Mouse (Mus musculus) bone marrow macrophage, adult 2 months (primary cell): Measurements from ENCODE around the gene Sstr3. TPM values are rescaled to one million over a fixed set of nuclear protein-coding genes. Genes with fewer than 3 reads are reported as not detected.
A peak's percentile ranks its signal among the peaks of the same experiment; 100 is the strongest.

Source experiments
- H3K27ac ChIP-seq: 2 replicates; pipeline ENCODE4 v1.5.1; 2012; ENCODE audit warnings: low read depth, low read length; ENCODE audit not compliant: insufficient read depth
- H3K4me1 ChIP-seq: 2 replicates; pipeline ENCODE4 v1.6.1; 2012; ENCODE audit warnings: low read length; ENCODE audit not compliant: control insufficient read depth, insufficient read depth
- H3K4me3 ChIP-seq: 2 replicates; pipeline ENCODE4 v1.5.1; 2012; ENCODE audit warnings: mild to moderate bottlenecking, low read length, moderate library complexity; ENCODE audit not compliant: insufficient read depth
- CTCF ChIP-seq: IDR thresholded peaks from 2 replicates; pipeline ENCODE4 v1.5.1; 2012; ENCODE audit warnings: low read depth, mild to moderate bottlenecking, low read length, moderate library complexity
- POLR2A ChIP-seq: IDR thresholded peaks from 2 replicates; pipeline ENCODE4 v1.6.1; 2012; ENCODE audit warnings: mild to moderate bottlenecking, low read depth, low read length, borderline replicate concordance
- polyA plus RNA-seq: library from polyadenylated mRNA; stranded (reverse); fragments of >200 nt; gene quantifications from 2 replicates; pipeline ENCODE4 v1.2.4, GENCODE M21; 2012; ENCODE audit not compliant: missing spikeins, insufficient read depth, insufficient read length

Sstr3 gene
- polyA plus RNA-seq, 1 experiment: not detected

DNA sequence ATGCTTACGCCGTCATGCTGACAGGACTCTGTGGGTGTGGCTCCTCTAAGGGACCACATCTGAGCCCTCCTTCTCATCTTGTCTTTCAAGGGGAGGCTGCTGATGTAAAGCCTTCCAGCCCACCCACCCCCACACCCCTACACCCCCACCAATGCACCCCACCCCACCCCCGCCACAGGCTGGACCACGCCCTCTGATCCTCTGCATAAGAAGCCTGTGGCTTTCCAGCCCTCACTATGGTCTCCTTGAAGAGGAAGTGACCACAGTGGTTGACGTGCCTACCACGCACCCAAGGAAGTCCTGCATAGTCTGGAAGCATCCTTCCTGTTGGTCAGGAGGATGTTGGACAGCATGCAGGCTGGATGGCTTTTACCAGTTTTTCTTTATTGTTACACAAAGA is 28.7 kb downstream of the Sstr3 start:
- Histone ChIP-seq H3K4me1 (no peaks in the 10 kb centered on the region), H3K27ac (no peak overlapping the region), H3K4me3 (no peak overlapping the region)
- TF ChIP-seq CTCF (no peak), POLR2A (no peak)

DNA sequence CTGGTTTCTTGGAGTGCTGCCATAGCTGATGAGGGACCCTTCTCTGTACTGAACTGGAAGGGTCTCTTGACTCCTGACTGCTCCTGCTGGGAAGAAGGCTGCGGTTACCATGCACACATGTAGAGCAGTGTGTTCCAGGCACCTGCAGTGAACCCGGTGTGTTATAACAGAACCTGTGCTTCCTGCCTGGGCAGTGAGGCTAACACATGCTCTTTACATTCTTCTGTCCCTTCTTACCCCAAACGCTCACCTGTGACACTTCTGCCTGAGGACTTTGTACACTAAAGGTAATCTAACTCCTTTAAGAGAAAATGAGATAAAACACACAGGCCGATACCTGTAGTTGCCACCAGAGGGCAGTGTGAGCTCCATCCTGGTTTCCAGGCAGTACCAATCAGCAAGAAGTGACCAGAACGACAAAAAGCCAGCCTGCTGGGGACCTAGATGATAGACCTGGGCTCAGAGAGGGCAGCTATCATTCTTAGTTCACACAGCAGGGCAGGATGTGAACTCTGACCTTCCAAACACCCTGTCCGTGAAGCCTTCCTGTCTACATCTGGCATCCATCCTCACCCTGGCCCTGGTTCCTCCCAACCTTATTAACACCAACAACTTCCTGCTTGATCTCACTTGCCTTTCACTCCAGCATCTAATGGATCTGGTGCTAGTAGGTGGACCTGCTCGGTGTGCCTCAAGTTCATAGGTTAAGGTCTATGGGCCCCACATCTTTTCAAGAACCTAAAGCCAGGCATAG is 29.9 kb downstream of the Sstr3 start:
- no peaks in the 10 kb centered on the region for H3K4me1 ChIP-seq
- H3K4me3 ChIP-seq: no peak overlapping the region
- H3K27ac ChIP-seq: no peak overlapping the region
- peak; percentile 66 for TF ChIP-seq CTCF
- TF ChIP-seq POLR2A: no peak

DNA sequence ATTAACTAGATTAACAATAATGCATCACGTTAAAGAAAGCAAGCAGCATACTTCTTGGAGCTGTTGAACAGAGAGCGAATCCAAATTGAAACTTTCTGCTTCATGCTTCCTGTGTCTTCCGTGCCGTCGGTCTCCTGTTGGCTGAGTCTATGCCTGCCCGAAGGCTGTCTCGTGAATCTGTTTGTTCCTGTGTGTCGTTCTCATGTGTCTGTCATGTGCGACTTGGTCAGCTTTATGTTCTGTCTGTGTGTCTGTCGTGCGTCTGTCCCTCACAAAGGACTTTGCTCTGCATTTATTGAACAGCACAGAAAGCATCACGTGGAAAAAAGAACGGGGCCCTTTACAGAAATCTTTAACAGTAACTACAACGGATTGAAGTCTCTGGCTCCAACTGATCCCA is 31.5 kb downstream of the Sstr3 start:
- no peaks in the 10 kb centered on the region for H3K4me1 ChIP-seq
- TF ChIP-seq CTCF (no peak), POLR2A (no peak)

DNA sequence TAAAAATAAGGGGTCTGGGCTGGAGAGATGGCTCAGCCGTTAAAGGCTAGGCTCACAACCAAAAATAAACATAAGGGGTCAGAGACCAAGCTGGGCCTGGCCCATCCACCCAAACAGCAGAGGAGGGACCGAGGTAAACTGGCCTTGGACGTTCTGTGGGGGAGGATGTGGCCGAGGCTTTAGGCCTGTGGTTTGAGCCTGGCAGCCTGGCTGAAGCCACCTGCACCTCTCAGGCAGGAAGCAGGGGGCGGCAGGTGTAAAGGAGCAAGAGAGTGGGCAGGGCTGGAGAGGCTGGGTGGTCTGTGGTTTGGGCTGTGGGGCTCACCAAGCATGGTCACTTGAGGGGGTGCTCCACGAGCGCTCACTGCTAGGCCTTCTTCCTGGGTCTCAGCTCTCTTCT is 32.5 kb downstream of the Sstr3 start:
- TF ChIP-seq CTCF (no peak), POLR2A (no peak)
- Histone ChIP-seq H3K27ac (no peak overlapping the region), H3K4me3 (no peak overlapping the region), H3K4me1 (no peaks in the 10 kb centered on the region)

More for the DNA sequence above, 31.5 kb downstream of the Sstr3 start:
- H3K4me3 ChIP-seq: no peak overlapping the region
- H3K27ac ChIP-seq: no peak overlapping the region

DNA sequence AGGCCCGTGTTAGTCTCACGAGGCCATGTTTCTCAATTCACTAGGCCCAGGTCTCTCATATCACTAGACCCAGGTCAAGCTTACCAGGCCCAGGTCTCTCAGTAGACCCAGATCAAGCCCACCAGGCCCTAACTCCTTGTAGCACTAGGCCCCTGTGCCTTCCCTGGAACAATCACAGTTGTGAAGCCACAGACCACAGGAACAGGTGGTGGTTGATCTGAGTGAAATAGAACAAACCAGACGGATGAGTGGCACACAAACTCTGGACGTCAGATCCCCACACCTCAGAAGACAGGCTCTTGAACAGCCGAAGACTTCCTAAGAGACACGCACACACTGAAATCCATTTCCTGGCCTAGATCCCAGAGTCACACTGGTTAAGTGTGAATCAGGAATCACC is 33.7 kb downstream of the Sstr3 start:
- no peak overlapping the region for H3K4me3 ChIP-seq
- H3K4me1 ChIP-seq: no peaks in the 10 kb centered on the region
- no peak overlapping the region for H3K27ac ChIP-seq
- TF ChIP-seq POLR2A: no peak
- TF ChIP-seq CTCF: no peak

DNA sequence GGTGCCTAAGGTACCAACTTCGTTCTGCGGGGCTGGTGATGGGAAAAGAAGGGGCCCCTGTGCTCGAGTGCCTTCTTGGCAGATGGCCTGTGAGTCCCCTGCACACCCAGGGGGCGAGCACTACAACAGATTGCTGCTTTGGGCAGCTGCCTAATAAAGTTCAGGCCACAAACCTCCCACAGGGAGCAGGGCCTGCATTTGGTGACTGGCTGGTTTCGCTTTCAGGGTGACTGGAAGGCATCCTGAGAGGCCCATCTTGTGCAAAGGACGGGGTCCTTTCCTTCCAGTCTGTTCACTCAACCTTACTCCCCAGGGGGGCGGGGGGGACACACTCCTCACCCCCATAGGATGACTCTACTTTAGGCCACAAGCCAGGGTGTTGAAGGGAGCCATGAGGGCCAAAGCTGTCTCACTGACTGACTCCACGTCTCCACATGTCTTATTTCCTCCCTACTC is 34.3 kb downstream of the Sstr3 start:
- H3K27ac ChIP-seq: no peak overlapping the region
- TF ChIP-seq POLR2A: no peak
- no peaks in the 10 kb centered on the region for H3K4me1 ChIP-seq
- no peak overlapping the region for H3K4me3 ChIP-seq

DNA sequence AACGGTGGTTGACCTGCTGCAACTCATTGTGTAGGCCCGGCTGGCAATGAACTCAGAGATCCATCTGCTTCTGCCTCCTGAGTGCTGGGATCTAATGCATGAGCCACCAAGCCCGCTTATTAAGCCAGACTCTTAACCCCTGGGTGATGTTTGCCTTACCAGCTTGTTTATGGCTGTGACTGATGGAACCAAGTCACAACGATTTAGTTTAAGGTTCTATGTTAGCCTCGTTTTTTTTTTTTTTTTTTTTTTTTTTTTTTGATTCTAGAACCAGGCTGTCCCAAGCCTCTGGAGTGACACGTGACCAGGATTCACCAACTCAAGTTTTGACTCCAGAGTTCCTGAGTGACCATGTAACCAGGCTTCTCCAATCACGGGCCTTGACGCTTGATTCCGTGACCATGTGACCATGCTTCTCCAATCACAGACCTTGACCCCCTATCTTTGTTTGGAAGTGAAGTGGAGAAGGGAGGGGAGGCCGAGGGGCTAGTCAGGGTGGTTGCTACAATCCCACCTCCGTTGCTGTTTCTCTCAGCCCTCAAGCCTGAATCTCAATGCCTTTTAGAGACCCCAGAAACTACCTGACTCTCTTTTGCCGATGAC is 35.1 kb downstream of the Sstr3 start:
- TF ChIP-seq CTCF (no peak), POLR2A (no peak)
- no peak overlapping the region for H3K4me3 ChIP-seq
- no peak overlapping the region for H3K27ac ChIP-seq
- no peaks in the 10 kb centered on the region for H3K4me1 ChIP-seq

DNA sequence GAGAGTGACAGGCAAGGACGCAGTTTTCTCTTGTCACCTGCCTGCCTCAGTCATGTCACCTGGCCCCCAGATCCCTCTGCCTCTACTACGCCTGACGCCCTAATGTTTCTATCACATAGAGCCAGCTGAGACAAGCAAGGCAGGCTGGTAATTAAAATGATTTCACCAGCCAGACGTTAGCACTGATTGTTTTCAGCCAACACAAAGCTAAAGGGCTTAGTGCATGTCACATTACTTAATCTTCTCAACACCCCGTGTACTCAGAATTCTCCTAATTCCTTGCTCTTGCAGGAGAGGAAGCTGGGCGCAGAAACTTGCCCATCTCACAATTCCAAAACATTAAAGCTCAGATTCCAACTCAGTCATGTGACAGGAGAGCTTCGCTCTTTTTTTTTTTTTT is 36.0 kb downstream of the Sstr3 start:
- no peak overlapping the region for H3K27ac ChIP-seq
- no peaks in the 10 kb centered on the region for H3K4me1 ChIP-seq
- no peak for TF ChIP-seq CTCF
- H3K4me3 ChIP-seq: no peak overlapping the region

DNA sequence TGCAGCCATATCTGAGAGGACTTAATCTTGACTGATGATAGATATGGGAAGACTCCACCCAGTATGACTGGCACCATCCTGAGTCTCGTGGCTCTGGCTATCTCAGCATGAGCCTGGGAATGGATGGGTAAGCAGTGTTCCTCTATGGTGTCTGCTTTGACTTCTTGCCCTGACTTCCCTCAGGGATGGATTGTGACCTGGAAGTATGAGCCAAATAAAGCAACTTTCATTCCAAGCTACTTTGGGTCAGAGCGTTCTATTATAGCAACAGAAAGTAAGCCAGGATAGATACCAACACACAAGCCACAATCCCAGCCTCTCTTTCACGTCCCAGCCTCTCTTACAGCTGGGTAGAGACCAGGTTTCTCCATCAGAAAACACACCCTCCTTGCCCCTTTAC is 38.9 kb downstream of the Sstr3 start:
- Histone ChIP-seq H3K4me1 (no peaks in the 10 kb centered on the region), H3K4me3 (no peak overlapping the region), H3K27ac (no peak overlapping the region)
- TF ChIP-seq POLR2A: no peak
- no peak for TF ChIP-seq CTCF

DNA sequence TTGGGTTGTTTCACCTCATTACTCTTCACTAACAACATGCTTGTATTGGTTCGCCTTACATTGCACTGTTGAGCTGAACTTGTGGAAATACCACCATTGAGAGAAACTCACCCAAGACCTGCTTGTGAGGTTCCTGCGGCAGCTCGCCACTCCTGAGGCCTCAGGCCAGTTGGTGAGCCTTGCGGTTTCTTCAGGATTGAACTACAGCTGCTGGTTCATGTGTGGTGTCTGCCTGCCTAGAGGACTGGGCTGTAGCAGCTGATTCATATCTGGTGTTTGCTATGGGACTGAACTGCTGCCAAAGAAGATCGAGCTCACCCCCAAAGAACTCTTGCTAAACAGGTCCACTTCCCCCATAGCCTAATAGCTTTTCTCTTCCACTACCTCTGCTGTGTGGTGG is 39.7 kb downstream of the Sstr3 start:
- no peak overlapping the region for H3K27ac ChIP-seq
- no peak for TF ChIP-seq POLR2A
- no peak for TF ChIP-seq CTCF
- H3K4me3 ChIP-seq: no peak overlapping the region
- no peaks in the 10 kb centered on the region for H3K4me1 ChIP-seq
